Mouse (Mus musculus) liver, embryonic 14.5 days (tissue): ENCODE data around the gene Trim42.

Experiments
- CTCF ChIP-seq: IDR thresholded peaks from 2 replicates; pipeline ENCODE4 v1.5.1; 2016; ENCODE audit warnings: antibody characterized with exemption, low read depth, control low read depth
- EP300 ChIP-seq: IDR thresholded peaks from 2 replicates; pipeline ENCODE4 v1.6.1; 2016; ENCODE audit warnings: antibody characterized with exemption, low read depth

DNA sequence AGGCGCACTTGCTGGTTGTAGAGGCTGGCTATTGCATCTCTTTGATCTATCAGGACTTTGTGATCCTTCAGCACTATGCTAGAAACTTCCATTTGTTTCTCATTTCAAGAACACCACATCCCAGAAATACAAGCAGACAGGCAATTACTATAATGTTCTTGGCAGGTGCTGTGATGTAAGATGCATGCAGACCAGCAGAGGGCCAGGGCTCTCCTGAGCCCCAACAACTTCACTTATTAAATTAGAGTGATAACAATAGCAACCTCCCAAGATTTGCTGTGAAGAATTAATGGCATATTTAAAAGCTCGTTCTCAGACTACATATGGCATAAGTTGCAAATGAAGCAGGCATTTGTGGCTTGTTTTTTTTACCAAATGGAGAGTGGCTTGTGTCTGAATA lies 38.4 kb upstream of the Trim42 start:
- TF ChIP-seq CTCF (no peak), EP300 (no peak)
